Mouse (Mus musculus) urinary bladder, postnatal 14 days (tissue): ENCODE data around the gene Gm21985.
"Not testable (repeated sequence)": the region's sequence is repeated elsewhere in the genome, so short reads cannot be mapped to it uniquely, and the experiment has no call there.

Experiments
- DNase-seq: peaks from one replicate; pipeline ENCODE4 v3.0.0; 2021; ENCODE audit warnings: low spot score

Gene Gm21985

GRCm38 (mm10) chr2:112392689-112393088, 126.6 kb downstream of the Gm21985 start:
- DNase-seq = no peak

DNA sequence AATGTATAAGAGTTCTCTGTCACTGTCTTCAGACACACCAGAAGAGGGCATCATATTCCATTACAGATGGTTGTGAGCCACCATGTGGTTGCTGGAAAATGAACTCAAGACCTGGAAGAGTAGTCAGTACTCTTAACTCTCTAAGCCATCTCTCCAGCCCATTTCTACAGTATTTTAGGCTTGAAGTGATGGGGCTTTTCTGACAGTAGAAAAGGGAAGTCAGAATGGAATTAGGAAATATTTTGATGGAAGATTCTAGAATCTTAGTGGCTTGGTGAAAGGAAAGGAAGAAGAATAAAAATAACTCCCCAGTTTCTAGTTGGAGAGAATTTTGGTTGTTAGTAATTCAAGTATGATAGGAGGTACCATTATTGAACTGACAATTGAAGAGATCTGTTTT, 127.8 kb downstream of the Gm21985 start:
- no peak for DNase-seq

DNA sequence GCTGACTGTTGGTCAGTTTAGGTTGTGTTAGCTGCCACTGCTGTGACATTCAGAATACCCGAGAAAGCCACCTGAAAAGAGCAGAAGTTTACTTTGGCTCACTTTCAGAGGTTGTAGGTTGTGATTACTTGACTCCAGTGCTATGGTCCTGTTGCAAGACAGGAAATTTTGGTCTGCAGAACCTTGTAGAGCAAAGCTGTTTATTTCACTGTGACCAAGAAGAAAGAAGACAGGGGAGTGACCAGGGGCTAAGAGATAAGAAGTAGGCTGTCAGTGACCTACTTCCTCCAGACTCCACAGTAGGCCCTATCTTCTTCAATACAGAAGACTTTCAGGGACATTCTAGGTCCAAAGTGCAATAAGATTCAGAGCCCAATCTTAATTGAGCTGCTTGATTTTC, 130.5 kb downstream of the Gm21985 start:
- DNase-seq = no peak

DNA sequence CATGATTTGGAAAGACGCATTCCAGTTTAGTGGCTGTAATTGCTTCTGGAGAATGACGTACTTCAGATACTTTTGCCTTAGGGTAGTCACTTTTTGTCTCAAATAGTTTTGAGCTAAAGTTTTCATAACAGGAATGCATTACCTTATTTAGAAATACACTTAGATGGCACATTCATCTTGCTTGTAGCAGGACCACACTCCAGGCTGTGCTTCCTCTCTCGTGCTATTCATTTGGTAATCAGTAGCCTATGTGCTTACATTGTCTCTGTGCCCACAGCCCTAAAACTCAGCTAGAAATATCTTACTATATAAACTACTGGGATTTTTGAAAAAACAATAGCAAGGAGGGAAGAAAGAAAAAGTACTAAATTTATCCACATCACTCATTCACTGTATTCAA, 140.9 kb downstream of the Gm21985 start:
- DNase-seq = no peak

- no peak for DNase-seq
Measured at GRCm38 (mm10) chr2:112425308-112425707, 159.2 kb downstream of the Gm21985 start.

DNA sequence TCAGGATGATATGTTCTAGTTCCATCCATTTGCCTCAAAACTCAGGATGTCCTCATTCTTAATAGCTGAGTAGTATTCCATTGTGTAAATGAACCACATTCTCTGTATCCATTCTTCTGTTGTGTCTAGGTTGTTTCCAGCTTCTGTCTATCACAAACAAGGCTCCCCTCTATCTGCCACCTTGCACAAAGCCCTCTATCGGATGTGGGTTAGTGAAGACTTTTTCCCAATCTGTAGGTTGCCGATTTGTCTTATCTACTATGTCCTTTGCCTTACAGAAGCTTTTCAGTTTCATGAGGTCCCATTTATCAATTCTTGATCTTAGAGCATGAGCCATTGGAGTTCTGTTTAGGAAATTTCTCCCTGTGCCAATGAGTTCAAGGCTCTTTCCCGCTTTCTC, 162.4 kb downstream of the Gm21985 start:
- DNase-seq = not testable (repeated sequence)

DNA sequence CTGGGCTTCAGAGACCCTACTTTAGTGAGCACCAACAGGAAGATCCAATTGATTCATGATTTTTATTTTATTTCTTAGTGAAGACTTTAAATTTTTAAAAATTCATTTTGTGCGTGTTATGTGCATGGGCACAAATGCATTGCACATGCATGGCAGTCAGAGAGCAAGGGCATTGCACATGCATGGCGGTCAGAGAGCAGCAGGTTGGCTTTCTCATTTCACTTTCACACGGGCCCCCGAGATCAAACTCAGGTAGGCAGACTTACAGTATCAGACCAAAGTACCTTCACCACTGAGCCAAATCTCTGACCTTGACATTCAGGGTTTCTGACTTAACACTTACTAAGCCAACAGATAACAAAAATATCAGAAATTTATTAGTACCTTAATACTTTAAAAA, 163.6 kb downstream of the Gm21985 start:
- no peak for DNase-seq

DNA sequence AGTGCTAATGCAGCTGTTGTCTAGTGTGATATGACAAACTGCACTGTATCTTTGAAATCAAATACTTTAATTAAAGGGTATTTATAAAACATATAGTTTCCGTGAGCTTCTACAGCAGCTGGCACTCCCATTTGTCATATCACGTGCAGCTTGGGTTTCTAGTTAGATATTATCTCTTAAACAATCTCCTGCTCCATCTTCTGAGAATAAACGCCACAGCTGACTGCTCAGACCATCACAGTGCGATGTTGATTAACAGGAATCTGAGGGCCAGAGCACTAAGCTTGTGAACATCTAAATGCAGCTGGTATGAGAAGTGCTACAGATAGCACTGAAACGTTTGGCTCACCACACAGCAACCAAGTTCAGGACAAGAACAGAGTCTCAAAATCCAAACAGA, 164.3 kb downstream of the Gm21985 start:
- no peak for DNase-seq

DNA sequence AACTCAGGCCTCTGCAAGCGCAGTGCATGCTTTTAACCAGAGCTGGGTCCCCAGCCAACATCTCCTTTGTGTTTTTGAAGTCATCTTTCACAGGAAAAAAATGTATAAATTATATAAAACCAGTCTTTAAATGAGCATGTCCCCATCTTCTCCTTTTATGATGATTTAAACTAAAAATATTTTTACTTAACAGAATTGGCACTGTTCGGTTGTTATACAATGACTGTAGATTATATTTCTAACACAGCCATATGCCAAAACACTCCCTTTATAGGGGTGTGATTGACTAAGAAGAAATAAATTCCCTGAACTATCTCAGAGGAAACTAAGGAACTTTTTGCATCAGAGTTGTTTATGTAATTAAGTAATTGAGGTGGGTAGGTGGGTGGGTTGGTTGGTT, 166.4 kb downstream of the Gm21985 start:
- no peak for DNase-seq

GRCm38 (mm10) chr2:112433359-112433758, 167.2 kb downstream of the Gm21985 start:
- DNase-seq = no peak

DNA sequence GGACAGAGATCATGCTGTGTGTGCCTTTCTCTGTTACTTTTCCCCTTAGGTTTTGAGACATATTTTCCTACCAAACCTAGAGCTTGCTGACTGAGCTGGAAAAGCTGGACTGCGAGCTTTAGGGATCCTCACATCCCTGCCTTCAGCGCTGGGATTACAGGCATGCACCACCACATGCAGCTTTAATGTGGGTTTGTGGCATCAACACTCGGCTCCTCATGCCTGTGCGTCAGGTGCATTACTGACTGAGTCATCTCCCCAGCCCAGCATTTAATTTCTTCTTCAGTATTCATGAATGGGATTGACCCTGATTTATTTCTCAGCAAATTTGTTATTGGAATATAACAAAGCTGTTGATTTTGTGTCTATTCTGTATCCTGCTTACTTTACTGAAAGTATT, 170.2 kb downstream of the Gm21985 start:
- DNase-seq = no peak

- DNase-seq = no peak
Measured at GRCm38 (mm10) chr2:112437589-112437988, 171.5 kb downstream of the Gm21985 start.

GRCm38 (mm10) chr2:112443491-112443890, 177.4 kb downstream of the Gm21985 start:
- DNase-seq = no peak

GRCm38 (mm10) chr2:112445511-112445910, 179.4 kb downstream of the Gm21985 start:
- no peak for DNase-seq

GRCm38 (mm10) chr2:112448046-112448445, 181.9 kb downstream of the Gm21985 start:
- DNase-seq = not testable (repeated sequence)

DNA sequence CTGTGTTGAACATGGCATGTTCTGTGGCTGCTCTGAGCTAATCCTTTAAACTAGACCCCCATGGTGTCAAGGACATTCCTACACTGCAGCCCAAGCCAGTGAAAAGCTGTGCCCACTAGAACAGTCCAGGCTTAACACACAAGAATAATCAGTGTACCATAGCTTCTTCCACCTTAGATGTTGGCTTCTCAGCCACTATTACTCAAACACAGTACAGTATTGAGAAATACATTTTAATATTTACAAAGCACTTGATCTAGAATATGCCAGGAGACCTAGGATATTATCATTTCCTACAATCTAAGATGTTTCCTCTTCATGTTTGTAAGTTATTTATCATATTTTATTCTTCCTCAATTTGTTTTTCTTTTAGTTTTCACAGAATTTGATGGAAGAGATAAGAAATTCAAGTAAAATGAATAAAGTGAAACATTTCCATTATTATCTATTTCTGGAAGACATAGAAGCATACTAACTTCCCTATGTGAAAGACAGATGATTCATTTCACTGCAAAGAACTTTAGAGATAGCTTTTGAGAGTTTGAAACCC, 182.5 kb downstream of the Gm21985 start:
- no peak for DNase-seq

DNA sequence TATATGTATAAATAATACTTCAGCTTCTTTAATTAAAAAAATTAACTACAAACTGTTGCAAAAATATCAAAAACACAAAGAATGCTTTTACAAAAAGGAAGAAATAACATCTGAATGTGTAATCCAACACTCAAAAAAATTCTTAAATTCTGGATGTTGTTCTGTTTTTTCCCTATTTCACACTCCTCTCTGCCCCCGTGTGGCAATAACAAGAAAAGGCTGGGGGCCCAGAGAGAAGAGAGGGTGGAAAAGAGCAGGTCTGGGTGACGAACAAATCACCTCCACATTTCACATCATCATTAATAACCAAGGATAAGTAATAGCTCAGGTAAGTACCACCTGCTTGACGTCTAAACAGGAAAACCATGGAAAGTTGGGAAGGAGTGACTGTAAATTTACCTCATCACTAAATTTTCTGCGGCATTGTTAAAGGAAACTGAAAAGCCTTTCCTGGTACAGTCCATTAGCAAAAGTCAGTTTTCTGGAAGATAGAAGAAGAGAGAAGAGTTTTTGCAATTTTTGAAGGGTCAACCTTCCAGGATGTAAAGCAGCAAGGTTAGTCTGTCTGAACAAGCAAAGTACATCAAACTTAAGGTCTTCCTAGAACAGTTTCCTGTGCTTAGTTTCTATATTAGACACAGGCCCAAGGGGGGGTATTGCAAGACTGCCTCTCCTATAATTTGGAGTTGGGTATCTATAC, 183.6 kb downstream of the Gm21985 start:
- peak; percentile 31 for DNase-seq

GRCm38 (mm10) chr2:112452513-112452912, 186.4 kb downstream of the Gm21985 start:
- DNase-seq = not testable (repeated sequence)

DNA sequence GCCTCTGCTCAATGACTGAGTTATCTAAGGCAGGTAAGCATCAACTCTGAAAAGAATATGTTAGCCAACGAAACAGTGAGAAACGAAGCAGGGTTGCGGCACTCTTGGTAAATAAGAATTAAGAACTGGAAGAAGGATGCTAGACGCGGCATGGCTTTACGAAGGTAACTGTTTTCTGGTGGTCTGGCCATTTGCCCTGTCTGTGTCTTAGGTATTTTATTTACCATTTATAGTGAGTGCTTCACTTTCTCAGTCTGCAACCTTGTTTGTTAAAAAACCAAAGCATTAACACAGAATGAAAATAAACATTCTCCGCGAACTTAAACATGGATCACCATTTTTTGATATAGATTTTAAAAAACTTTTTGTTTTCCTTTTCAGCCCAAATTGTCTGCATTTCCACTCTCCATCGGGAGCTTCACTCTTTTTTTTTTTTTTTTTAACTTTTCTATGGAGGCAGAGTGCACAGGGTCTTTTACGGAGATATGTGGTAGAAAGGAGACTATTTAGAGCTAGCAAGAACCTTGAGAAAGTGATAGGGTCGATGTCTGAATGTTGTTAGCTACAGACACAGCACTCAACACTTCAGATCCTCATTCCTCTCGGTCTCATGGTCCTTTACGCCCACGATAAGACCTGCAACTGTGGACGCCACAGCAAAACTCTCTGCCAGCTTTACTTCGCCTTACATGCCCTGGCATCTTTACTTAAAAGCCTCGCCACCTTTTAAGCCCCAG, 188.2 kb downstream of the Gm21985 start:
- DNase-seq = no peak

GRCm38 (mm10) chr2:112454862-112455564, 188.9 kb downstream of the Gm21985 start, which contains the start of gene Emc7:
Gene Emc7 (plus strand): TSS chr2:112454997.
- peak; percentile 99 for DNase-seq
